Mouse (Mus musculus): Measurements from ENCODE around the gene Arglu1. TPM values are rescaled to one million over a fixed set of nuclear protein-coding genes. Genes with fewer than 3 reads are reported as not detected.
A peak's percentile ranks its signal among the peaks of the same experiment; 100 is the strongest.

Gene Arglu1
- 121 TPM for polyA plus RNA-seq (2021)

GRCm38 (mm10) chr8:8690146-8691092, at the start of gene Arglu1:
TSS of gene Arglu1 (minus strand) at chr8:8690521.
- TF ChIP-seq CTCF (IDR thresholded peaks at IDR 0.05), result no peak
- CTCF ChIA-PET, result no interaction called here
- DNase-seq (ENCODE audit: low read depth, low spot score) (peak; percentile 33), ATAC-seq (peak; percentile 90)
- H3K27me3 ChIP-seq, result no peaks in the 10 kb centered on the region
- in situ Hi-C loops (cut with MboI; ENCODE audit: low pct_unique_long_range_greater_than_20kb), result no loop called here
- POLR2A ChIA-PET, result interaction anchor here (0.6 kb wide), 1 partner anchor 303 kb away, joined by 3 read pairs; no protein-coding TSS in a partner anchor

- H3K27me3 ChIP-seq, result no peaks in the 10 kb centered on the region
- in situ Hi-C loops (cut with MboI; ENCODE audit: low pct_unique_long_range_greater_than_20kb), result no loop called here
- ATAC-seq (no peak), DNase-seq (ENCODE audit: low read depth, low spot score) (no peak)
- CTCF ChIA-PET, result interaction anchor here (2.0 kb wide), 1 partner anchor 15 kb away, joined by 8 read pairs; no protein-coding TSS in a partner anchor
- TF ChIP-seq CTCF (IDR thresholded peaks at IDR 0.05), result no peak
- POLR2A ChIA-PET, result no interaction called here
Observed at GRCm38 (mm10) chr8:8737271-8737670, 47.0 kb upstream of the Arglu1 start.

- no peak for TF ChIP-seq CTCF (IDR thresholded peaks at IDR 0.05)
- in situ Hi-C loops (cut with MboI; ENCODE audit: low pct_unique_long_range_greater_than_20kb), result no loop called here
- no peaks in the 10 kb centered on the region for H3K27me3 ChIP-seq
- no peak for DNase-seq (ENCODE audit: low read depth, low spot score)
- no peak for ATAC-seq
- ChIA-PET POLR2A (no interaction called here), CTCF (interaction anchor here (1.1 to 2.0 kb wide), 2 partner anchors 16 to 24 kb away, joined by 3 to 8 read pairs; no protein-coding TSS in a partner anchor)
Observed at GRCm38 (mm10) chr8:8736826-8737225, 46.5 kb upstream of the Arglu1 start.

- ATAC-seq (peak; percentile 54), DNase-seq (ENCODE audit: low read depth, low spot score) (no peak)
- ChIA-PET POLR2A (no interaction called here), CTCF (interaction anchor here (0.8 to 2.0 kb wide), 11 partner anchors 12 to 441 kb away, joined by 3 to 12 read pairs (median 4); no protein-coding TSS in a partner anchor)
- in situ Hi-C loops (cut with MboI; ENCODE audit: low pct_unique_long_range_greater_than_20kb), result no loop called here
- H3K27me3 ChIP-seq, result no peaks in the 10 kb centered on the region
- TF ChIP-seq CTCF (IDR thresholded peaks at IDR 0.05), result peak; percentile 87
Observed at GRCm38 (mm10) chr8:8733804-8734203, 43.5 kb upstream of the Arglu1 start.

- in situ Hi-C loops (cut with MboI; ENCODE audit: low pct_unique_long_range_greater_than_20kb), result no loop called here
- ATAC-seq, result no peak
- POLR2A ChIA-PET, result no interaction called here
Observed at GRCm38 (mm10) chr8:8728643-8729042, 38.3 kb upstream of the Arglu1 start.

GRCm38 (mm10) chr8:8726547-8726946, 36.2 kb upstream of the Arglu1 start:
- ChIA-PET CTCF (no interaction called here), POLR2A (no interaction called here)
- DNase-seq (ENCODE audit: low read depth, low spot score), result no peak
- in situ Hi-C loops (cut with MboI; ENCODE audit: low pct_unique_long_range_greater_than_20kb), result no loop called here
- no peaks in the 10 kb centered on the region for H3K27me3 ChIP-seq
- TF ChIP-seq CTCF (IDR thresholded peaks at IDR 0.05), result no peak
- ATAC-seq, result no peak

More at GRCm38 (mm10) chr8:8728643-8729042, 38.3 kb upstream of the Arglu1 start:
- CTCF ChIA-PET, result no interaction called here
- no peak for TF ChIP-seq CTCF (IDR thresholded peaks at IDR 0.05)
- no peaks in the 10 kb centered on the region for H3K27me3 ChIP-seq
- no peak for DNase-seq (ENCODE audit: low read depth, low spot score)

DNA sequence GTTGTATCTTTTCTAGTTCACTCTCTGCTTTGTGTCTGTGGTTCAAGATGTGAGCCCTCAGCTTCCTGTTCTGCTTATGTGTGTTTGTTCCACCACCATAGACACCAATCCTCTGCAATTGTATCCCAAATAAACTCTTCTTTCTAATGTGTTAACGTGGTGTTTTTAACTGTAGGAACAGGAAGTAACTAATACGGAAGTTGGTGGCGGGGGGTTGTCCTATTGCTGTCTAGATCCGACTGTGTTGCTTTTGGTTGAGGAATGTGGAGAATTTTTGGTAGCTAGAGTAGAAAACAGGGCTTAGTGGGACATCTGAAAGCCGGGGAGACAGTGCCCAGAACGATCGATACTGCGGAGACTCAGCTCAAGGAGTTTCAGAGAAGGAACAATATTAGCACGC, 14.5 kb upstream of the Arglu1 start:
- in situ Hi-C loops (cut with MboI; ENCODE audit: low pct_unique_long_range_greater_than_20kb), result no loop called here
- ATAC-seq (no peak), DNase-seq (ENCODE audit: low read depth, low spot score) (no peak)
- TF ChIP-seq CTCF (IDR thresholded peaks at IDR 0.05), result no peak
- POLR2A ChIA-PET, result no interaction called here
- H3K27me3 ChIP-seq, result no peaks in the 10 kb centered on the region
- CTCF ChIA-PET, result interaction anchor here (0.9 to 1.6 kb wide), 2 partner anchors 11 to 19 kb away, joined by 3 read pairs; no protein-coding TSS in a partner anchor

- no peak for DNase-seq (ENCODE audit: low read depth, low spot score)
- no peaks in the 10 kb centered on the region for H3K27me3 ChIP-seq
- no peak for ATAC-seq
- TF ChIP-seq CTCF (IDR thresholded peaks at IDR 0.05), result no peak
- POLR2A ChIA-PET, result no interaction called here
- in situ Hi-C loops (cut with MboI; ENCODE audit: low pct_unique_long_range_greater_than_20kb), result no loop called here
- CTCF ChIA-PET, result no interaction called here
Observed at GRCm38 (mm10) chr8:8703668-8704067, 13.3 kb upstream of the Arglu1 start.

DNA sequence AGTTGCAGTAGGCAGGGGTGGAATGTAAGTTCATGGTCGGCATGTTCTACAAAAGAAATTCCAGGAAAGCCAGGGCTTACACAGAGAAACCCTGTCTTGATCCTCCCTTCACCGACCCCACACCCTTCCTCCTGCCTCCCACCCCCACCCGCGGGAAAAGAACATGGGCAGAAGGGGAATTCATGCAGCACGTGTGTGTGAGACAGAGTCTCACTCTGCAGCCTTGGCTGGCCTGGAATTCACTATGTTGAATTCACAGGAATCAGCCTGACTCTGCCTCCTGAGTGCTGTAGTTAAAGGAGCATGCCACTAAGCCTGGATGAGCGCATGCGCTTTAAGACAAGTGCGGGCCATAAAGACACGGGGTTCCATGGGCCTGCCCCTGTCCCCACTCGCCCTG, 10.5 kb upstream of the Arglu1 start:
- ChIA-PET CTCF (no interaction called here), POLR2A (no interaction called here)
- TF ChIP-seq CTCF (IDR thresholded peaks at IDR 0.05), result no peak
- no peaks in the 10 kb centered on the region for H3K27me3 ChIP-seq
- ATAC-seq (no peak), DNase-seq (ENCODE audit: low read depth, low spot score) (no peak)
- in situ Hi-C loops (cut with MboI; ENCODE audit: low pct_unique_long_range_greater_than_20kb), result no loop called here

GRCm38 (mm10) chr8:8700229-8700628, 9.9 kb upstream of the Arglu1 start:
- H3K27me3 ChIP-seq, result no peaks in the 10 kb centered on the region
- ChIA-PET POLR2A (no interaction called here), CTCF (no interaction called here)
- ATAC-seq (no peak), DNase-seq (ENCODE audit: low read depth, low spot score) (no peak)
- in situ Hi-C loops (cut with MboI; ENCODE audit: low pct_unique_long_range_greater_than_20kb), result no loop called here
- no peak for TF ChIP-seq CTCF (IDR thresholded peaks at IDR 0.05)

GRCm38 (mm10) chr8:8689454-8690145, 721 bp downstream of the Arglu1 start:
- TF ChIP-seq CTCF (IDR thresholded peaks at IDR 0.05), result no peak
- no peak for DNase-seq (ENCODE audit: low read depth, low spot score)
- CTCF ChIA-PET, result no interaction called here
- no peaks in the 10 kb centered on the region for H3K27me3 ChIP-seq
- POLR2A ChIA-PET, result no interaction called here
- ATAC-seq, result peak; percentile 68
- in situ Hi-C loops (cut with MboI; ENCODE audit: low pct_unique_long_range_greater_than_20kb), result no loop called here

Measured in Patski (cell line).